Mouse (Mus musculus): Measurements from ENCODE around the gene Gm36210.

GRCm38 (mm10) chr7:4918681-4919080, 12.4 kb upstream of the Gm36210 start:
- no peak for TF ChIP-seq CTCF (IDR thresholded peaks at IDR 0.05; ENCODE audit: low read depth)
- no peak for TF ChIP-seq EP300 (IDR thresholded peaks at IDR 0.05; ENCODE audit: low read depth)

Data from liver, postnatal 0 days (tissue).